Mouse (Mus musculus): ENCODE data around the gene Ddx39b.

DNA sequence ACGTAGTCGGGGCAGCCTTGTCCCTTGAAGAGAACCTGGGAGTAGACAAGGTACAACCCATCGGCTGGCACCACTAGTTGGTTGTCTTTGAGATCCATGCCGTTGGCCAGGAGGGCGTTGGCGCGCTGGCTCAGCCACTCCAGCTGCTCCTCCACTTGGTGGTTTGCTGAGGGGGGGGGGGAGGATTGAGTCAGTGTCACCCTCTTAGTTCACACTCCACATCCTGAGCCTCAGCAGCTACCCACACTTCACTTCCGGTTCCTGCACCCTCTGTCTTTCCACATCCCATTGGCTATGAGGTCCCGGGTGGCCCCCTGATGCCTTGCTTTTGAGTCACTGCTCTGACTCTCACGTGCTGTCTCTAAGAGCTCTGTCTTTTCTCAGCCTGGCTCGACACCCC is 41.1 kb upstream of the Ddx39b start:
- TF ChIP-seq POLR2A (IDR thresholded peaks at IDR 0.05; ENCODE audit: insufficient read length, low read depth) = no peak
- TF ChIP-seq E2F4 (IDR thresholded peaks at IDR 0.05; ENCODE audit: insufficient read depth) = no peak
- no peak for TF ChIP-seq CEBPB (IDR thresholded peaks at IDR 0.05; ENCODE audit: insufficient read depth, poor library complexity, severe bottlenecking)
- no peak for TF ChIP-seq TCF12 (IDR thresholded peaks at IDR 0.05; ENCODE audit: insufficient read depth, poor library complexity, severe bottlenecking)
- TF ChIP-seq POLR2AphosphoS2 (IDR thresholded peaks at IDR 0.05; ENCODE audit: insufficient read length, low read depth) = no peak
- no peak for TF ChIP-seq USF1 (IDR thresholded peaks at IDR 0.05; ENCODE audit: low read depth)
- TF ChIP-seq MYOD1 (IDR thresholded peaks at IDR 0.05; ENCODE audit: control insufficient read depth in 1 of 3, insufficient read length in 2 of 3, low read depth in 2 of 3) = peak in 1 of 3 experiments; percentile 63
- TF ChIP-seq REST (IDR thresholded peaks at IDR 0.05; ENCODE audit: insufficient read depth, insufficient read length) = no peak
